9 mouse cellular contexts compared by ENCODE assay signal in genomic region chr5:24427981-24428402, GRCm38 (mm10). TPM values are rescaled to one million over a fixed set of nuclear protein-coding genes. Genes with fewer than 3 reads are reported as not detected.
A peak's percentile ranks its signal among the peaks of the same experiment; 100 is the strongest.
DNase-seq lines count a peak whose midpoint lies in the region; ATAC-seq lines count a peak whose summit lies in the region.
"Had no signal": no experiment of that assay in that cellular context is flagged by ENCODE, and none has a peak within 500 bp of the region (broad histone marks: within the 10 kb centered on the region; RNA-seq: fewer than 3 reads in every experiment).

No protein-coding gene starts in this region.

- intact Hi-C loops in heart, postnatal 14 days (cut with DNase I): loop anchor here (2.0 kb wide), 1 partner anchor 15 kb away; no protein-coding TSS in a partner anchor

- H3K4me3 ChIP-seq in heart, embryonic 11.5 days (ENCODE audit: low read depth, low read length): 0 out of 2 replicates have a peak overlapping the region, but pooled peaks have one; percentile 5
- peak overlapping the region; percentile 22 for H3K4me3 ChIP-seq in intestine, embryonic 14.5 days (ENCODE audit: low read depth, low read length)
- peak overlapping the region; percentile 36 for H3K4me3 ChIP-seq in liver, embryonic 13.5 days (replicated peaks)

- no peak overlapping the region for H3K27ac ChIP-seq in heart, embryonic 11.5 days (ENCODE audit: low read depth, low read length)
- peak overlapping the region; percentile 44; the same call in 1 of the 2 replicates for H3K27ac ChIP-seq in intestine, embryonic 14.5 days (ENCODE audit: low read depth)
- H3K27ac ChIP-seq in liver, embryonic 13.5 days: peak overlapping the region; percentile 39; the same call in 1 of the 2 replicates

- H3K36me3 ChIP-seq in heart, embryonic 11.5 days (ENCODE audit: control insufficient read depth, insufficient read depth, low read length): peaks cover 28% of the 10 kb centered on the region
- peaks cover 39% of the 10 kb centered on the region for H3K36me3 ChIP-seq in intestine, embryonic 14.5 days (ENCODE audit: control insufficient read depth, insufficient read depth, low read length)
- peaks cover 39% of the 10 kb centered on the region for H3K36me3 ChIP-seq in liver, embryonic 13.5 days

- H3K4me2 ChIP-seq in heart, embryonic 11.5 days: peak overlapping the region; percentile 45
- H3K4me2 ChIP-seq in intestine, embryonic 14.5 days (ENCODE audit: low read length): peak overlapping the region; percentile 88
- peak overlapping the region; percentile 94 for H3K4me2 ChIP-seq in liver, embryonic 13.5 days

- ATAC-seq in heart, embryonic 11.5 days (replicated peaks; ENCODE audit: insufficient number of reproducible peaks, low FRiP score, low TSS enrichment): no peak
- peak; percentile 45 for ATAC-seq in intestine, embryonic 14.5 days (replicated peaks; ENCODE audit: low FRiP score, low TSS enrichment, low read depth)
- ATAC-seq in liver, embryonic 13.5 days (ENCODE audit: low read depth): no peak

- DNase-seq in heart, postnatal 14 days: no peak
- peak; percentile 72 for DNase-seq in intestine, embryonic 14.5 days (ENCODE audit: low spot score)
- no peak for DNase-seq in liver, embryonic 13.5 days
- DNase-seq in retina, embryonic 14.5 days (ENCODE audit: low spot score): peak; percentile 49
- no peak for DNase-seq in thymus, postnatal 36 days
- DNase-seq in thymus, postnatal 4 days: no peak
- no peak for DNase-seq in ovary, postnatal 14 days (ENCODE audit: low spot score)

- H3K27me3 ChIP-seq in heart, embryonic 11.5 days (ENCODE audit: control insufficient read depth, insufficient read depth, low read length): no peaks in the 10 kb centered on the region
- no peaks in the 10 kb centered on the region for H3K27me3 ChIP-seq in intestine, embryonic 14.5 days (replicated peaks; ENCODE audit: control insufficient read depth, insufficient read depth, low read length)
- H3K27me3 ChIP-seq in liver, embryonic 13.5 days: no peaks in the 10 kb centered on the region

- H3K9me3 ChIP-seq in heart, embryonic 11.5 days (replicated peaks; ENCODE audit: control insufficient read depth, low read length): no peaks in the 10 kb centered on the region
- H3K9me3 ChIP-seq in intestine, embryonic 14.5 days (ENCODE audit: control insufficient read depth, low read length): no peaks in the 10 kb centered on the region
- no peaks in the 10 kb centered on the region for H3K9me3 ChIP-seq in liver, embryonic 13.5 days (replicated peaks)

- no peak overlapping the region for H3K9ac ChIP-seq in heart, embryonic 11.5 days (ENCODE audit: low read depth, low read length)
- no peak overlapping the region for H3K9ac ChIP-seq in intestine, embryonic 14.5 days (ENCODE audit: low read length)
- H3K9ac ChIP-seq in liver, embryonic 13.5 days: no peak overlapping the region

- 12% methylated on average over 15 of the region's 15 CpGs for WGBS in heart, embryonic 11.5 days (ENCODE audit: insufficient replicate concordance)
- WGBS in intestine, embryonic 14.5 days: 10% methylated on average over 15 of the region's 15 CpGs
- 9% methylated on average over 15 of the region's 15 CpGs for WGBS in liver, embryonic 13.5 days (ENCODE audit: insufficient replicate concordance)

- H3K4me1 ChIP-seq in heart, embryonic 11.5 days (ENCODE audit: control insufficient read depth, insufficient read depth, low read length): peaks cover 38% of the 10 kb centered on the region
- H3K4me1 ChIP-seq in intestine, embryonic 14.5 days (replicated peaks; ENCODE audit: control insufficient read depth, insufficient read depth, low read length): peaks cover 29% of the 10 kb centered on the region
- H3K4me1 ChIP-seq in liver, embryonic 13.5 days (replicated peaks): peaks cover 54% of the 10 kb centered on the region

RNA-seq across cellular contexts. Expression of gene Slc4a2, which starts 4.4 kb away (rescaled TPM):
- 17.7 and 17.9 TPM in 2 replicates for polyA plus RNA-seq in heart, embryonic 11.5 days (2014; fragmentation: Nextera tagmentation; extraction: Ambion mirVana)
- 10 to 100 TPM; 41.3 to 51.5 TPM for total RNA-seq in heart, postnatal 14 days (2021)
- polyA plus RNA-seq in intestine, embryonic 14.5 days (2014; fragmentation: Nextera tagmentation; extraction: Ambion mirVana): 32.7 and 35.7 TPM in 2 replicates
- polyA plus RNA-seq in liver, embryonic 13.5 days (2015; fragmentation: Nextera tagmentation; extraction: Ambion mirVana): 9.0 and 10.8 TPM in 2 replicates

RNA-seq across cellular contexts. Expression of gene Cdk5, which starts 4.7 kb away (rescaled TPM):
- 34.0 and 36.2 TPM in 2 replicates for polyA plus RNA-seq in heart, embryonic 11.5 days (2014; fragmentation: Nextera tagmentation; extraction: Ambion mirVana)
- 10 to 100 TPM; 22.5 to 23.4 TPM for total RNA-seq in heart, postnatal 14 days (2021)
- polyA plus RNA-seq in intestine, embryonic 14.5 days (2014; fragmentation: Nextera tagmentation; extraction: Ambion mirVana): 41.2 and 47.4 TPM in 2 replicates
- 10.9 and 11.3 TPM in 2 replicates for polyA plus RNA-seq in liver, embryonic 13.5 days (2015; fragmentation: Nextera tagmentation; extraction: Ambion mirVana)

RNA-seq across cellular contexts. Expression of gene Asic3, which starts 14.8 kb away (rescaled TPM):
- 0.20 TPM in 1 of 2 replicates, not detected in the other for polyA plus RNA-seq in heart, embryonic 11.5 days (2014; fragmentation: Nextera tagmentation; extraction: Ambion mirVana)
- total RNA-seq in heart, postnatal 14 days (2021): under 1 TPM in 1 of 2 experiments, not detected in 1; 0.39 TPM
- not detected in 2 replicates for polyA plus RNA-seq in intestine, embryonic 14.5 days (2014; fragmentation: Nextera tagmentation; extraction: Ambion mirVana)
- polyA plus RNA-seq in liver, embryonic 13.5 days (2015; fragmentation: Nextera tagmentation; extraction: Ambion mirVana): not detected in 2 replicates
- total RNA-seq: hematopoietic stem cell, adult 5-6 weeks had no signal

RNA-seq across cellular contexts. Expression of gene Fastk, which starts 17.1 kb away (rescaled TPM):
- 158 and 165 TPM in 2 replicates for polyA plus RNA-seq in heart, embryonic 11.5 days (2014; fragmentation: Nextera tagmentation; extraction: Ambion mirVana)
- total RNA-seq in heart, postnatal 14 days (2021): 100 to 1,000 TPM; 239 to 243 TPM
- 105 and 107 TPM in 2 replicates for polyA plus RNA-seq in intestine, embryonic 14.5 days (2014; fragmentation: Nextera tagmentation; extraction: Ambion mirVana)
- 56.0 and 59.0 TPM in 2 replicates for polyA plus RNA-seq in liver, embryonic 13.5 days (2015; fragmentation: Nextera tagmentation; extraction: Ambion mirVana)

RNA-seq across cellular contexts. Expression of gene Tmub1, which starts 19.7 kb away (rescaled TPM):
- 21.5 and 22.6 TPM in 2 replicates for polyA plus RNA-seq in heart, embryonic 11.5 days (2014; fragmentation: Nextera tagmentation; extraction: Ambion mirVana)
- total RNA-seq in heart, postnatal 14 days (2021): 10 to 100 TPM in 1 of 2 experiments, 1 to 10 TPM in 1; 9.2 to 10.9 TPM
- 22.7 and 22.9 TPM in 2 replicates for polyA plus RNA-seq in intestine, embryonic 14.5 days (2014; fragmentation: Nextera tagmentation; extraction: Ambion mirVana)
- polyA plus RNA-seq in liver, embryonic 13.5 days (2015; fragmentation: Nextera tagmentation; extraction: Ambion mirVana): 5.8 and 7.3 TPM in 2 replicates

Comparison
In these comparisons a context has a peak if more than half of its experiments do, and no peak if none do; other contexts are left out.
1. DNase-seq: peak in intestine, embryonic 14.5 days (single experiment) and retina, embryonic 14.5 days (single experiment); none in heart, postnatal 14 days (0 of 2), liver, embryonic 13.5 days (single experiment), thymus, postnatal 36 days (0 of 2), thymus, postnatal 4 days (single experiment) and ovary, postnatal 14 days (single experiment).
2. Peak in every context shown above with its lines, with median percentiles within 50 percentile points of each other: H3K4me2 ChIP-seq and H3K4me3 ChIP-seq.